Mouse (Mus musculus) kidney, adult 2 months (tissue): Measurements from ENCODE around the gene Cryge.
"Not testable (repeated sequence)": the region's sequence is repeated elsewhere in the genome, so short reads cannot be mapped to it uniquely, and the experiment has no call there.

Experiments used
- CTCF ChIP-seq: fragments of 200-500 bp; conservative IDR thresholded peaks from 2 replicates; pipeline ENCODE4 v1.5.1; 2011; ENCODE audit warnings: low read depth, mild to moderate bottlenecking, control low read depth, low read length, moderate library complexity, mixed read lengths; ENCODE audit not compliant: insufficient read depth, insufficient read length
- POLR2A ChIP-seq: fragments of 200-500 bp; IDR thresholded peaks from one replicate; pipeline ENCODE4 v1.6.1; 2011; ENCODE audit warnings: low read depth, low read length, control low read depth

GRCm38 (mm10) chr1:65050952-65051351 lies at the start of gene Cryge:
- TF ChIP-seq POLR2A, CTCF: not testable (repeated sequence)
